Mouse (Mus musculus): ENCODE data around the gene Jmjd1c. TPM values are rescaled to one million over a fixed set of nuclear protein-coding genes. Genes with fewer than 3 reads are reported as not detected.

Jmjd1c gene
- polyA plus RNA-seq, 2 experiments: 34.5 to 52.2 TPM

GRCm38 (mm10) chr10:67225528-67225927 lies 129.6 kb downstream of the Jmjd1c start:
- H3K4me2 ChIP-seq (replicated peaks; ENCODE audit: low read depth, low read length, severe bottlenecking): no peak overlapping the region
- no peaks in the 10 kb centered on the region for H3K9me3 ChIP-seq (ENCODE audit: control insufficient read depth, low read length)
- ATAC-seq (ENCODE audit: low FRiP score, low read depth): no peak
- WGBS: 78% methylated on average over 6 of the region's 6 CpGs
- no peak overlapping the region for H3K27ac ChIP-seq (replicated peaks; ENCODE audit: low read depth, low read length)
- no peak overlapping the region for H3K4me3 ChIP-seq (replicated peaks; ENCODE audit: low read length)
- no peak overlapping the region for H3K9ac ChIP-seq (ENCODE audit: low read depth, low read length, severe bottlenecking)
- peaks cover 5% of the 10 kb centered on the region; the same call in 1 of the 2 replicates for H3K4me1 ChIP-seq (ENCODE audit: control insufficient read depth, insufficient read depth, low read length)
- peaks cover 53% of the 10 kb centered on the region for H3K36me3 ChIP-seq (ENCODE audit: control insufficient read depth, insufficient read depth, low read length)
- no peak for TF ChIP-seq POLR2A (IDR thresholded peaks at IDR 0.05; ENCODE audit: borderline replicate concordance, extremely low read depth, insufficient read depth, insufficient read length)
- DNase-seq (ENCODE audit: low spot score): no peak
- no peaks in the 10 kb centered on the region for H3K27me3 ChIP-seq (ENCODE audit: control insufficient read depth, insufficient read depth, low read length)

- ATAC-seq (ENCODE audit: low FRiP score, low read depth) (0 out of 2 replicates have a peak, but pooled peaks have one; percentile 47), DNase-seq (ENCODE audit: low spot score) (peak; percentile 35)
- Histone ChIP-seq H3K36me3 (ENCODE audit: control insufficient read depth, insufficient read depth, low read length) (peaks cover 54% of the 10 kb centered on the region), H3K9ac (ENCODE audit: low read depth, low read length, severe bottlenecking) (no peak overlapping the region), H3K4me2 (replicated peaks; ENCODE audit: low read depth, low read length, severe bottlenecking) (no peak overlapping the region), H3K4me1 (ENCODE audit: control insufficient read depth, insufficient read depth, low read length) (peaks cover 5% of the 10 kb centered on the region; the same call in 1 of the 2 replicates), H3K27ac (replicated peaks; ENCODE audit: low read depth, low read length) (peak overlapping the region; percentile 61), H3K4me3 (replicated peaks; ENCODE audit: low read length) (no peak overlapping the region), H3K9me3 (ENCODE audit: control insufficient read depth, low read length) (no peaks in the 10 kb centered on the region), H3K27me3 (ENCODE audit: control insufficient read depth, insufficient read depth, low read length) (no peaks in the 10 kb centered on the region)
- no peak for TF ChIP-seq POLR2A (IDR thresholded peaks at IDR 0.05; ENCODE audit: borderline replicate concordance, extremely low read depth, insufficient read depth, insufficient read length)
- 76% methylated on average over 7 of the region's 7 CpGs for WGBS
These were observed 130.2 kb downstream of the Jmjd1c start for GRCm38 (mm10) chr10:67226109-67226508.

- Histone ChIP-seq H3K4me1 (ENCODE audit: control insufficient read depth, insufficient read depth, low read length) (peaks cover 5% of the 10 kb centered on the region; the same call in 1 of the 2 replicates), H3K36me3 (ENCODE audit: control insufficient read depth, insufficient read depth, low read length) (peaks cover 54% of the 10 kb centered on the region), H3K9me3 (ENCODE audit: control insufficient read depth, low read length) (no peaks in the 10 kb centered on the region), H3K27me3 (ENCODE audit: control insufficient read depth, insufficient read depth, low read length) (no peaks in the 10 kb centered on the region), H3K9ac (ENCODE audit: low read depth, low read length, severe bottlenecking) (no peak overlapping the region), H3K4me3 (replicated peaks; ENCODE audit: low read length) (no peak overlapping the region), H3K4me2 (replicated peaks; ENCODE audit: low read depth, low read length, severe bottlenecking) (no peak overlapping the region), H3K27ac (replicated peaks; ENCODE audit: low read depth, low read length) (peak overlapping the region; percentile 61)
- no peak for TF ChIP-seq POLR2A (IDR thresholded peaks at IDR 0.05; ENCODE audit: borderline replicate concordance, extremely low read depth, insufficient read depth, insufficient read length)
- no peak for DNase-seq (ENCODE audit: low spot score)
- WGBS: 83% methylated on average over 14 of the region's 14 CpGs
- ATAC-seq (ENCODE audit: low FRiP score, low read depth): no peak
These were observed 130.6 kb downstream of the Jmjd1c start for GRCm38 (mm10) chr10:67226543-67226942.

GRCm38 (mm10) chr10:67230439-67230838 lies 134.5 kb downstream of the Jmjd1c start:
- Histone ChIP-seq H3K4me1 (ENCODE audit: control insufficient read depth, insufficient read depth, low read length) (peaks cover 3% of the 10 kb centered on the region; the same call in 1 of the 2 replicates), H3K27ac (replicated peaks; ENCODE audit: low read depth, low read length) (no peak overlapping the region), H3K9ac (ENCODE audit: low read depth, low read length, severe bottlenecking) (no peak overlapping the region), H3K4me2 (replicated peaks; ENCODE audit: low read depth, low read length, severe bottlenecking) (no peak overlapping the region), H3K36me3 (ENCODE audit: control insufficient read depth, insufficient read depth, low read length) (peaks cover 74% of the 10 kb centered on the region), H3K4me3 (replicated peaks; ENCODE audit: low read length) (no peak overlapping the region), H3K27me3 (ENCODE audit: control insufficient read depth, insufficient read depth, low read length) (no peaks in the 10 kb centered on the region), H3K9me3 (ENCODE audit: control insufficient read depth, low read length) (no peaks in the 10 kb centered on the region)
- DNase-seq (ENCODE audit: low spot score) (no peak), ATAC-seq (ENCODE audit: low FRiP score, low read depth) (no peak)
- 57% methylated on average over 6 of the region's 6 CpGs for WGBS
- TF ChIP-seq POLR2A (IDR thresholded peaks at IDR 0.05; ENCODE audit: borderline replicate concordance, extremely low read depth, insufficient read depth, insufficient read length): no peak

- Histone ChIP-seq H3K4me1 (ENCODE audit: control insufficient read depth, insufficient read depth, low read length) (no peaks in the 10 kb centered on the region), H3K9ac (ENCODE audit: low read depth, low read length, severe bottlenecking) (no peak overlapping the region), H3K4me2 (replicated peaks; ENCODE audit: low read depth, low read length, severe bottlenecking) (no peak overlapping the region), H3K36me3 (ENCODE audit: control insufficient read depth, insufficient read depth, low read length) (peaks cover 75% of the 10 kb centered on the region), H3K9me3 (ENCODE audit: control insufficient read depth, low read length) (no peaks in the 10 kb centered on the region), H3K27me3 (ENCODE audit: control insufficient read depth, insufficient read depth, low read length) (no peaks in the 10 kb centered on the region), H3K27ac (replicated peaks; ENCODE audit: low read depth, low read length) (no peak overlapping the region), H3K4me3 (replicated peaks; ENCODE audit: low read length) (no peak overlapping the region)
- TF ChIP-seq POLR2A (IDR thresholded peaks at IDR 0.05; ENCODE audit: borderline replicate concordance, extremely low read depth, insufficient read depth, insufficient read length): no peak
- DNase-seq (ENCODE audit: low spot score) (no peak), ATAC-seq (ENCODE audit: low FRiP score, low read depth) (no peak)
- WGBS: 90% methylated on average over 4 of the region's 4 CpGs
These were observed 151.2 kb downstream of the Jmjd1c start for GRCm38 (mm10) chr10:67247145-67247544.

Data from limb, embryonic 14.5 days (tissue).